Mouse (Mus musculus) embryonic facial prominence, embryonic 15.5 days (tissue): ENCODE data around the gene Zfp950. TPM values are rescaled to one million over a fixed set of nuclear protein-coding genes. Genes with fewer than 3 reads are reported as not detected.

ENCODE experiments used
- polyA plus RNA-seq: library from polyadenylated mRNA; unstranded; fragments of >200 nt; fragmentation: Nextera tagmentation; extraction: Ambion mirVana; gene quantifications from 2 replicates; pipeline ENCODE4 v1.2.1, GENCODE M21; 2015

The Zfp950 gene
- polyA plus RNA-seq, 1 experiment from 2014 or later, result 44.7 TPM

Other genes starting within 250 kb of the Zfp950 start
- 0.12 and 0.19 TPM in 2 replicates for gene Gm7102, start 35.5 kb upstream of the Zfp950 start, polyA plus RNA-seq
- not detected in 2 replicates for gene Gm6020, start 43.0 kb upstream of the Zfp950 start, polyA plus RNA-seq
- 39.5 and 41.9 TPM in 2 replicates for gene Csf2ra, start 87.6 kb upstream of the Zfp950 start, polyA plus RNA-seq
- not detected in 2 replicates for gene Gm21060, start 156.2 kb upstream of the Zfp950 start, polyA plus RNA-seq